In genomic region chr6:72956199-72957092, GRCm38 (mm10) we compare ENCODE assay signal across 8 mouse cellular contexts. TPM values are rescaled to one million over a fixed set of nuclear protein-coding genes. Genes with fewer than 3 reads are reported as not detected.
DNase-seq lines count a peak whose midpoint lies in the region; ATAC-seq and TF ChIP-seq lines count a peak whose summit lies in the region.

No protein-coding gene starts in this region.

- H3K9me3 ChIP-seq in hindbrain, embryonic 16.5 days (ENCODE audit: control insufficient read depth, low read length): no peaks in the 10 kb centered on the region
- H3K9me3 ChIP-seq in lung, embryonic 14.5 days (ENCODE audit: low read depth, low read length): no peaks in the 10 kb centered on the region
- H3K9me3 ChIP-seq in neural tube, embryonic 14.5 days (ENCODE audit: control insufficient read depth, low read length): no peaks in the 10 kb centered on the region

- peak; percentile 59 to 64 for DNase-seq in right cerebral cortex, postnatal 10 days (ENCODE audit: low spot score in 2 of 2)
- DNase-seq in right cerebral cortex, postnatal 36 days (ENCODE audit: low spot score in 2 of 2): no peak
- DNase-seq in cerebellum, adult 11-12 months: peak; percentile 77
- peak; percentile 60 for DNase-seq in forelimb bud, embryonic 11.5 days (ENCODE audit: low read depth, low spot score)
- DNase-seq in lung, embryonic 14.5 days: peak; percentile 73
- no peak for DNase-seq in layer of hippocampus, postnatal 14 days (ENCODE audit: low spot score in 2 of 2)

- no peak for TF ChIP-seq CTCF in lung, embryonic 14.5 days (IDR thresholded peaks at IDR 0.05; ENCODE audit: low read depth)

- H3K27ac ChIP-seq in hindbrain, embryonic 16.5 days (ENCODE audit: low read depth, low read length): peak overlapping the region; percentile 99
- H3K27ac ChIP-seq in lung, embryonic 14.5 days (ENCODE audit: low read depth): peak overlapping the region; percentile 79
- H3K27ac ChIP-seq in neural tube, embryonic 14.5 days (ENCODE audit: low read depth, low read length): peak overlapping the region; percentile 92

- no peaks in the 10 kb centered on the region for H3K27me3 ChIP-seq in hindbrain, embryonic 16.5 days (replicated peaks; ENCODE audit: control insufficient read depth, insufficient read depth, low read length)
- no peaks in the 10 kb centered on the region for H3K27me3 ChIP-seq in lung, embryonic 14.5 days (ENCODE audit: insufficient read depth, low read length)
- no peaks in the 10 kb centered on the region for H3K27me3 ChIP-seq in neural tube, embryonic 14.5 days (ENCODE audit: control insufficient read depth, insufficient read depth, low read length)

- H3K36me3 ChIP-seq in hindbrain, embryonic 16.5 days (ENCODE audit: control insufficient read depth, insufficient read depth, low read length): no peaks in the 10 kb centered on the region
- no peaks in the 10 kb centered on the region; the same call in 1 of the 2 replicates for H3K36me3 ChIP-seq in lung, embryonic 14.5 days (ENCODE audit: insufficient read depth)
- H3K36me3 ChIP-seq in neural tube, embryonic 14.5 days (ENCODE audit: control insufficient read depth, insufficient read depth, low read length): no peaks in the 10 kb centered on the region

- H3K4me3 ChIP-seq in hindbrain, embryonic 16.5 days (ENCODE audit: low read length): peak overlapping the region; percentile 89
- H3K4me3 ChIP-seq in lung, embryonic 14.5 days (ENCODE audit: low read depth, low read length): peak overlapping the region; percentile 81
- H3K4me3 ChIP-seq in neural tube, embryonic 14.5 days (ENCODE audit: low read depth, low read length): peak overlapping the region; percentile 75

- 5% methylated on average over 15 of the region's 15 CpGs for WGBS in hindbrain, embryonic 16.5 days
- WGBS in lung, embryonic 14.5 days: 5% methylated on average over 15 of the region's 15 CpGs
- WGBS in neural tube, embryonic 14.5 days: 4% methylated on average over 15 of the region's 15 CpGs

- peak overlapping the region; percentile 100 for H3K9ac ChIP-seq in hindbrain, embryonic 16.5 days (ENCODE audit: low read depth, low read length)
- H3K9ac ChIP-seq in lung, embryonic 14.5 days: peak overlapping the region; percentile 95
- H3K9ac ChIP-seq in neural tube, embryonic 14.5 days (replicated peaks; ENCODE audit: low read depth, low read length): peak overlapping the region; percentile 98

- peak overlapping the region; percentile 66 for H3K4me2 ChIP-seq in hindbrain, embryonic 16.5 days (ENCODE audit: low read length)
- peak overlapping the region; percentile 88 for H3K4me2 ChIP-seq in lung, embryonic 14.5 days
- H3K4me2 ChIP-seq in neural tube, embryonic 14.5 days (ENCODE audit: low read depth, low read length): peak overlapping the region; percentile 79

- peaks cover 13% of the 10 kb centered on the region for H3K4me1 ChIP-seq in hindbrain, embryonic 16.5 days (ENCODE audit: control insufficient read depth, insufficient read depth, low read depth, low read length)
- H3K4me1 ChIP-seq in lung, embryonic 14.5 days (ENCODE audit: insufficient read depth): peaks cover 11% of the 10 kb centered on the region
- H3K4me1 ChIP-seq in neural tube, embryonic 14.5 days (ENCODE audit: control insufficient read depth, insufficient read depth, low read length): peaks cover 13% of the 10 kb centered on the region

- ATAC-seq in hindbrain, embryonic 16.5 days: peak; percentile 61
- peak; percentile 26 for ATAC-seq in lung, embryonic 14.5 days (ENCODE audit: insufficient read depth)
- ATAC-seq in neural tube, embryonic 14.5 days (ENCODE audit: low read depth): peak; percentile 42

RNA-seq across cellular contexts. Expression of gene Tmsb10, which starts 2.1 kb away (rescaled TPM):
- polyA plus RNA-seq in hindbrain, embryonic 16.5 days (2015; fragmentation: Nextera tagmentation; extraction: Ambion mirVana): 3,926 and 4,269 TPM in 2 replicates
- 3,115 and 3,305 TPM in 2 replicates for polyA plus RNA-seq in lung, embryonic 14.5 days (2014; fragmentation: Nextera tagmentation; extraction: Ambion mirVana)
- polyA plus RNA-seq in neural tube, embryonic 14.5 days (2014; fragmentation: Nextera tagmentation; extraction: Ambion mirVana): 4,880 and 5,654 TPM in 2 replicates
- total RNA-seq in layer of hippocampus, postnatal 14 days (2021): 100 to 1,000 TPM; 787 to 793 TPM

RNA-seq across cellular contexts. Expression of gene Kcmf1, which starts 56.7 kb away (rescaled TPM):
- 28.9 and 30.2 TPM in 2 replicates for polyA plus RNA-seq in hindbrain, embryonic 16.5 days (2015; fragmentation: Nextera tagmentation; extraction: Ambion mirVana)
- polyA plus RNA-seq in lung, embryonic 14.5 days (2014; fragmentation: Nextera tagmentation; extraction: Ambion mirVana): 58.5 and 65.4 TPM in 2 replicates
- 36.3 and 37.1 TPM in 2 replicates for polyA plus RNA-seq in neural tube, embryonic 14.5 days (2014; fragmentation: Nextera tagmentation; extraction: Ambion mirVana)
- 10 to 100 TPM; 58.6 to 63.0 TPM for total RNA-seq in layer of hippocampus, postnatal 14 days (2021)

Comparison
In these comparisons a context has a peak if more than half of its experiments do, and no peak if none do; other contexts are left out.
1. DNase-seq: peak in right cerebral cortex, postnatal 10 days (2 of 2), cerebellum, adult 11-12 months (single experiment), forelimb bud, embryonic 11.5 days (single experiment) and lung, embryonic 14.5 days (single experiment); none in right cerebral cortex, postnatal 36 days (0 of 2) and layer of hippocampus, postnatal 14 days (0 of 2).
2. Peak in every context shown above with its lines, with median percentiles within 50 percentile points of each other: ATAC-seq, H3K27ac ChIP-seq, H3K4me2 ChIP-seq, H3K4me3 ChIP-seq and H3K9ac ChIP-seq.